Mouse (Mus musculus) thymus, adult 2 months (tissue): ENCODE data around the gene Rgs6.

Source experiments
- CTCF ChIP-seq: fragments of 200-500 bp; IDR thresholded peaks from 2 replicates; pipeline ENCODE4 v1.5.1; 2012; ENCODE audit warnings: mild to moderate bottlenecking, control low read depth, low read length, moderate library complexity, borderline replicate concordance; ENCODE audit not compliant: control insufficient read depth, poor library complexity, insufficient read depth; ENCODE audit errors: extremely low read depth
- POLR2A ChIP-seq: fragments of 200-500 bp; IDR thresholded peaks from 2 replicates; pipeline ENCODE4 v1.6.1; 2012; ENCODE audit warnings: mild to moderate bottlenecking, low read length, control low read depth, moderate library complexity; ENCODE audit not compliant: control insufficient read depth, poor library complexity, insufficient read depth; ENCODE audit errors: extremely low read depth

GRCm38 (mm10) chr12:83136460-83136859, 548.4 kb downstream of the Rgs6 start:
- TF ChIP-seq POLR2A: no peak
- no peak for TF ChIP-seq CTCF
